Mouse (Mus musculus): Measurements from ENCODE around the gene Gm10188. TPM values are rescaled to one million over a fixed set of nuclear protein-coding genes. Genes with fewer than 3 reads are reported as not detected.

Gene Gm10188
- polyA plus RNA-seq, 1 experiment, result not detected

GRCm38 (mm10) chr1:132261058-132261457, 31.5 kb upstream of the Gm10188 start:
- no peaks in the 10 kb centered on the region for H3K36me3 ChIP-seq (ENCODE audit: control insufficient read depth, insufficient read depth, low read length, poor library complexity, severe bottlenecking)
- TF ChIP-seq EP300 (IDR thresholded peaks at IDR 0.05; ENCODE audit: insufficient read depth, low read depth, low read length) (no peak), CTCF (IDR thresholded peaks at IDR 0.05; ENCODE audit: low read depth, low read length) (peak; percentile 59), POLR2A (IDR thresholded peaks at IDR 0.05; ENCODE audit: insufficient read depth, low read length) (no peak)
- H3K27me3 ChIP-seq (ENCODE audit: control insufficient read depth, insufficient read depth, low read length, poor library complexity, severe bottlenecking), result no peaks in the 10 kb centered on the region
- H3K4me1 ChIP-seq (ENCODE audit: control insufficient read depth, insufficient read depth, low read length), result peaks cover 4% of the 10 kb centered on the region
- H3K9ac ChIP-seq (ENCODE audit: low read depth, poor library complexity, severe bottlenecking), result no peak overlapping the region
- H3K27ac ChIP-seq (ENCODE audit: insufficient read depth, low read length), result no peak overlapping the region
- no peaks in the 10 kb centered on the region for H3K9me3 ChIP-seq (replicated peaks; ENCODE audit: control insufficient read depth, insufficient read depth, low read length, poor library complexity, severe bottlenecking)
- no peak overlapping the region for H3K4me3 ChIP-seq (ENCODE audit: low read depth, low read length)

GRCm38 (mm10) chr1:132260331-132260730, 30.8 kb upstream of the Gm10188 start:
- Histone ChIP-seq H3K4me3 (ENCODE audit: low read depth, low read length) (no peak overlapping the region), H3K4me1 (ENCODE audit: control insufficient read depth, insufficient read depth, low read length) (peaks cover 2% of the 10 kb centered on the region), H3K27ac (ENCODE audit: insufficient read depth, low read length) (no peak overlapping the region), H3K36me3 (ENCODE audit: control insufficient read depth, insufficient read depth, low read length, poor library complexity, severe bottlenecking) (no peaks in the 10 kb centered on the region), H3K27me3 (ENCODE audit: control insufficient read depth, insufficient read depth, low read length, poor library complexity, severe bottlenecking) (no peaks in the 10 kb centered on the region), H3K9me3 (replicated peaks; ENCODE audit: control insufficient read depth, insufficient read depth, low read length, poor library complexity, severe bottlenecking) (no peaks in the 10 kb centered on the region), H3K9ac (ENCODE audit: low read depth, poor library complexity, severe bottlenecking) (no peak overlapping the region)
- TF ChIP-seq POLR2A (IDR thresholded peaks at IDR 0.05; ENCODE audit: insufficient read depth, low read length) (no peak), CTCF (IDR thresholded peaks at IDR 0.05; ENCODE audit: low read depth, low read length) (no peak), EP300 (IDR thresholded peaks at IDR 0.05; ENCODE audit: insufficient read depth, low read depth, low read length) (no peak)

- no peak overlapping the region for H3K4me3 ChIP-seq (ENCODE audit: low read depth, low read length)
- no peaks in the 10 kb centered on the region for H3K27me3 ChIP-seq (ENCODE audit: control insufficient read depth, insufficient read depth, low read length, poor library complexity, severe bottlenecking)
- H3K27ac ChIP-seq (ENCODE audit: insufficient read depth, low read length), result no peak overlapping the region
- H3K4me1 ChIP-seq (ENCODE audit: control insufficient read depth, insufficient read depth, low read length), result no peaks in the 10 kb centered on the region
- TF ChIP-seq EP300 (IDR thresholded peaks at IDR 0.05; ENCODE audit: insufficient read depth, low read depth, low read length) (no peak), CTCF (IDR thresholded peaks at IDR 0.05; ENCODE audit: low read depth, low read length) (peak; percentile 60)
- H3K36me3 ChIP-seq (ENCODE audit: control insufficient read depth, insufficient read depth, low read length, poor library complexity, severe bottlenecking), result no peaks in the 10 kb centered on the region
- no peaks in the 10 kb centered on the region for H3K9me3 ChIP-seq (replicated peaks; ENCODE audit: control insufficient read depth, insufficient read depth, low read length, poor library complexity, severe bottlenecking)
- H3K9ac ChIP-seq (ENCODE audit: low read depth, poor library complexity, severe bottlenecking), result no peak overlapping the region
Observed at GRCm38 (mm10) chr1:132254467-132254866, 24.9 kb upstream of the Gm10188 start.

- no peaks in the 10 kb centered on the region for H3K9me3 ChIP-seq (replicated peaks; ENCODE audit: control insufficient read depth, insufficient read depth, low read length, poor library complexity, severe bottlenecking)
- no peaks in the 10 kb centered on the region for H3K36me3 ChIP-seq (ENCODE audit: control insufficient read depth, insufficient read depth, low read length, poor library complexity, severe bottlenecking)
- no peak overlapping the region for H3K4me3 ChIP-seq (ENCODE audit: low read depth, low read length)
- no peak overlapping the region for H3K27ac ChIP-seq (ENCODE audit: insufficient read depth, low read length)
- TF ChIP-seq CTCF (IDR thresholded peaks at IDR 0.05; ENCODE audit: low read depth, low read length), result no peak
- TF ChIP-seq POLR2A (IDR thresholded peaks at IDR 0.05; ENCODE audit: insufficient read depth, low read length), result no peak
- TF ChIP-seq EP300 (IDR thresholded peaks at IDR 0.05; ENCODE audit: insufficient read depth, low read depth, low read length), result no peak
- no peaks in the 10 kb centered on the region for H3K4me1 ChIP-seq (ENCODE audit: control insufficient read depth, insufficient read depth, low read length)
- H3K27me3 ChIP-seq (ENCODE audit: control insufficient read depth, insufficient read depth, low read length, poor library complexity, severe bottlenecking), result no peaks in the 10 kb centered on the region
- no peak overlapping the region for H3K9ac ChIP-seq (ENCODE audit: low read depth, poor library complexity, severe bottlenecking)
Observed at GRCm38 (mm10) chr1:132246641-132247040, 17.1 kb upstream of the Gm10188 start.

- Histone ChIP-seq H3K27me3 (ENCODE audit: control insufficient read depth, insufficient read depth, low read length, poor library complexity, severe bottlenecking) (no peaks in the 10 kb centered on the region), H3K4me1 (ENCODE audit: control insufficient read depth, insufficient read depth, low read length) (no peaks in the 10 kb centered on the region), H3K4me3 (ENCODE audit: low read depth, low read length) (no peak overlapping the region), H3K27ac (ENCODE audit: insufficient read depth, low read length) (no peak overlapping the region), H3K9ac (ENCODE audit: low read depth, poor library complexity, severe bottlenecking) (no peak overlapping the region), H3K9me3 (replicated peaks; ENCODE audit: control insufficient read depth, insufficient read depth, low read length, poor library complexity, severe bottlenecking) (no peaks in the 10 kb centered on the region), H3K36me3 (ENCODE audit: control insufficient read depth, insufficient read depth, low read length, poor library complexity, severe bottlenecking) (no peaks in the 10 kb centered on the region)
- TF ChIP-seq POLR2A (IDR thresholded peaks at IDR 0.05; ENCODE audit: insufficient read depth, low read length), result no peak
- no peak for TF ChIP-seq CTCF (IDR thresholded peaks at IDR 0.05; ENCODE audit: low read depth, low read length)
- TF ChIP-seq EP300 (IDR thresholded peaks at IDR 0.05; ENCODE audit: insufficient read depth, low read depth, low read length), result no peak
Observed at GRCm38 (mm10) chr1:132246137-132246536, 16.6 kb upstream of the Gm10188 start.

- H3K27ac ChIP-seq (ENCODE audit: insufficient read depth, low read length), result no peak overlapping the region
- H3K4me1 ChIP-seq (ENCODE audit: control insufficient read depth, insufficient read depth, low read length), result no peaks in the 10 kb centered on the region
- H3K27me3 ChIP-seq (ENCODE audit: control insufficient read depth, insufficient read depth, low read length, poor library complexity, severe bottlenecking), result no peaks in the 10 kb centered on the region
- TF ChIP-seq POLR2A (IDR thresholded peaks at IDR 0.05; ENCODE audit: insufficient read depth, low read length) (no peak), CTCF (IDR thresholded peaks at IDR 0.05; ENCODE audit: low read depth, low read length) (no peak), EP300 (IDR thresholded peaks at IDR 0.05; ENCODE audit: insufficient read depth, low read depth, low read length) (no peak)
- H3K4me3 ChIP-seq (ENCODE audit: low read depth, low read length), result no peak overlapping the region
- H3K9me3 ChIP-seq (replicated peaks; ENCODE audit: control insufficient read depth, insufficient read depth, low read length, poor library complexity, severe bottlenecking), result no peaks in the 10 kb centered on the region
- H3K36me3 ChIP-seq (ENCODE audit: control insufficient read depth, insufficient read depth, low read length, poor library complexity, severe bottlenecking), result no peaks in the 10 kb centered on the region
- no peak overlapping the region for H3K9ac ChIP-seq (ENCODE audit: low read depth, poor library complexity, severe bottlenecking)
Observed at GRCm38 (mm10) chr1:132245010-132245409, 15.4 kb upstream of the Gm10188 start.

All from ES-Bruce4 (cell line).